Mouse (Mus musculus) gastrocnemius, postnatal 25 days (tissue): ENCODE results near the gene Sirt1. TPM values are rescaled to one million over a fixed set of nuclear protein-coding genes. Genes with fewer than 3 reads are reported as not detected.
"Not testable (repeated sequence)": the region's sequence is repeated elsewhere in the genome, so short reads cannot be mapped to it uniquely, and the experiment has no call there.

Source experiments
- DNase-seq: peaks from one replicate; pipeline ENCODE4 v3.0.0; 2022
- long read RNA-seq, 2 experiments: library from polyadenylated mRNA; stranded (forward); transcript quantifications; one replicate each; pipeline ENCODE4 v2.0.0; 2021
- total RNA-seq, 2 experiments: library from RNA; stranded (reverse); gene quantifications; 1 replicate in 1 of 2; 2 replicates in 1 of 2; pipeline ENCODE4 v1.2.3; 2021

Sirt1 gene
- total RNA-seq, result 1 to 10 TPM; 5.4 to 6.8 TPM
- long read RNA-seq, experiment 1, result 0 reads
- long read RNA-seq, experiment 2, result 0 reads

GRCm38 (mm10) chr10:63381498-63382280, at the start of gene Sirt1:
Sirt1 (minus strand) TSS chr10:63381704.
- no peak for DNase-seq

- peak; percentile 85 for DNase-seq
Measured at GRCm38 (mm10) chr10:63429785-63430305, 48.3 kb upstream of the Sirt1 start, which contains the start of gene Ctnna3. Ctnna3 (plus strand) TSS chr10:63430098.

DNA sequence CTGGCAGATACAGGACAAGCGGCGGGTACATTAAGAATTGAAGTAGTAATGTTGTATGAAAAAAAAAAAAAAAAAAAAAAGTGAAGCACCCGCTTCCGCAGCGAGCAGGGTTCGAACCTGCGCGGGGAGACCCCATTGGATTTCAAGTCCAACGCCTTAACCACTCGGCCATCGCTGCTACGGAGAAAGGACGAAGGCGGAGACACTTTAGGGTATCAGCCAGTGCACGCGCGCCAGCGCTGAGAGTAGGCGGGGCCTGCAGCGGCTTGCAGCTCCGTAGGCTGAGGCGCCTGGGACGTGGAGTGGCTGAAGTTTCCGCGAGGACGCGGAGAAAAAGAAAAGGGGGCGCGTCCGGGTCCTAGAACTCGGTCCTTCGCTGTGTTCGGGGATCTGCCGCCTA, 47.9 kb upstream of the Sirt1 start:
- DNase-seq, result peak; percentile 95

- DNase-seq, result no peak
Measured at GRCm38 (mm10) chr10:63429023-63429340, 47.5 kb upstream of the Sirt1 start.

DNA sequence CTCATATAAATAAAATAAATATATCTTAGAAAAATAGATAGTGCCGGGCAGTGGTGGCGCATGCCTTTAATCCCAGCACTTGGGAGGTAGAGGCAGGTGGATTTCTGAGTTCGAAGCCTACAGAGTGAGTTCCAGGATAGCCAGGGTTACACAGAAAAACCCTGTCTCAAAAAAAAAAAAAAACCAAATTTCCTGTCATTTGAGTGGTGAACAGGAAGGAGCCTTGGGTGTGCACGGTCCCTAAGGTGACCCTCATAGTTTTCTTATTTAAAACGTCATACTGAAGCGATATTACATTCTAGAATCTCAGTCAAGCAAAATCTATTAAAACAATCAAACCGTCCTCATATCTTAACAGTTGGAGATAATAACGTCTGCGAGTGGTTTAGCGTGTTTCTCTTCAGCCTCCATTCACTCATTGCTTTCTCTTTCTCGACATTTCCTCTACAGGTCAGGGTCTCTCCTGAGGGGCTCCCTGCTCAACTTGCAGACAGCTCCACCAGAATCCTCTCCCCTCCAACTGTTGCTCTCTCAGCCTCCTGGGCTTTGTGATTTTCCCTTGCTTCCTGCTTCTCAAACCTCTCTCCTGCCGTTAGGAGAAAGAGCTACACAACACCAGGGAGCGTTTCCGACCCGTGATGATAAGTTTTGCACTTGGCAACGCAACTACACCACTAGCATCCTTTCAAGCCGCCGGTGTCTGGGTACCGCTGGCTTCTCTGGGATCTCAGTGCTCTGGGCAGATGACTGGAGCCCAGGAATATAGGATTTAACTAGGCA, 46.9 kb upstream of the Sirt1 start:
- DNase-seq, result no peak

DNA sequence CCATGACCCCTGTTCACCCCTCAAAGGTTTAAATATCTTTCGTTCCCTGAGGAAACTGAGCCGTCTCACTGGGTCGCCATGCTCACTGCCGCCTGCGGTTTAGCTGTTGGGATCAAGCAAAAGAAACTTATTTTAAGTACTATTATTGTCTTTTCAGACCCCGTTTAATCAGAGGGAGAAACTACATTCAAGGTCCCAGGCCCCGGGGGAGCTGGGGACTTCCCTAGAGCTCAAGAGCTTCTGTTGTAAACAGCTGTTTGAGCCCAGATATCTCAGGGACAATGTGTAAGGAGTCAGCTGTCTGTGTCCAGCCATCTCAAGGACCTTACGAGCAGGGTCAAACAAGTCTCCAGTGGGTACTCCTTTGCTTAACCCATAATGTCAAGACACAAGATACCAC, 45.6 kb upstream of the Sirt1 start:
- DNase-seq, result no peak

DNA sequence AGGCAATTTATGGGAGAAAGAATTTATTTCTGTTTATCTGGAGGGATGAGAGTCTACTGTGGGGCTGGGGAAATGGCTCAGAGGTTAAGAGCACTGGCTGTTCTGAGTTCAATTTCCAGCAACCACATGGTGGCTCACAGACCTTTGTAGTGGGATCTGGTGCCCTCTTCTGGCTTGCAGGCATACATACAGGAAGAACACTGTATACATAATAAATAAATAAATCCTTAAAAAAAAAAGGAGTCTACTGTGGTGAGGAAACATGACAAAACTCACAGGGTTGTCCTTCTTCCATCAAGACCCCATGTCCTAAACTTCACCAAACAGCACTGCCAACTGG, 42.9 kb upstream of the Sirt1 start:
- no peak for DNase-seq

DNA sequence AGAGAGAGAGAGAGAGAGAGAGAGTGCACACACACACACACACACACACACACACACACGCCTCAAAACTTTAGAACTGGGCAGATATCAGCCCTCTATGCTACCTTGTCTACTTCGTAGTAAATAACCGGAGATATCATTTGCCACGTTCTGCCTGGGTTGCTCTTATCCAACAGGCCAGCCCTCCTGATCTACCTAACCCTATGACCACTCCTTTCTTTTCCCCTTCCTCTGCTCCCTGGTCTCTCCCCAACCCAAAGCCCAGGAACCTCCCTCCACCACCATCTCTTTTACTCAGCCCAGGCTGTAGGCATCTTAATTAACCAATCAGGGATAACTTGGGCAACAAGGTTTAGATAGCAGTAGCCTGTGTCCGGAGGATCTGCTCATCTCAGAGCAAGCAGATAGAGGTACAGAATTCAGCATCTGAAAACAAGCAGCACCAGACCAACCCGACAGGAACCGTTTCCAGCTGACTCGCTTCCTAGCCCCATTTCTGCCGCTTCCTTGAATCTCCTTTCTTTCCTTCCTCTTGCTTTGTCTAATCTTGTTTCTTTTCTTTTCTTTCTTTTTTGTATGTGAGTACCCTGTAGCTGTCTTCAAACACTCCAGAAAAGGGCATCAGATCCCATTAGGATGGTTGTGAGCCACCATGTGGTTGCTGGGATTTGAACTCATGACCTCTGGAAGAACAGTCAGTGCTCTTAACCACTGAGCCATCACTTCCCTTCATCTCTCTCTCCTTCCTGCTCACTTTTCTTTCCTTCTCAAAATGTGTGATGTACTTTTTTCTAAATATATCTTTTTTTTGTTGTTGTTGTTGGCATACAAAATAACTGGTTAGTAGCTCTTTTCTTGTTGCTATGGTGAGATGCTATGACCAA, 42.3 kb upstream of the Sirt1 start:
- DNase-seq, result no peak

- DNase-seq, result no peak
Measured at GRCm38 (mm10) chr10:63422736-63422992, 41.2 kb upstream of the Sirt1 start.

- DNase-seq, result no peak
Measured at GRCm38 (mm10) chr10:63421739-63422735, 40.5 kb upstream of the Sirt1 start, which contains the start of gene Gm7075. Gm7075 (minus strand) TSS chr10:63421789.

DNA sequence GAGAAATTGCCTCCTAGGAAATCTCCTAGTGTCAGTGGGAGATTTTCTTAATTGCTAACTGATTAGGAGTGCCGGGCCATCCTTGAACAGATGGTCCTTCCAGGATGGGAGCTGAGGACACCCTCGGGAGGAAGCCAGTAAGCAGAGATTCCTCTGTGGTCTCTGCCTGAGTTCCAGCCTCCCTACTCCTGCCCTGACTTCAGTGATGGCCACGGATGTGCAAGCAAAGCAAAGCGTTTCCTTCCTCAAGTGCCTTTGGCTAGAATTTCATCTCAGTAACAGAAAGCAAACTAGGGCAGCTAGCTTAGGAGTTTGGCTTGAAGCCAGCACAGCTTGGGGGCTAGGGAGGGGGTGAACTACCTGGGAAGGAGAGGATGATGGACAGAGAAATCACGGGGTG, 35.6 kb upstream of the Sirt1 start:
- no peak for DNase-seq

DNA sequence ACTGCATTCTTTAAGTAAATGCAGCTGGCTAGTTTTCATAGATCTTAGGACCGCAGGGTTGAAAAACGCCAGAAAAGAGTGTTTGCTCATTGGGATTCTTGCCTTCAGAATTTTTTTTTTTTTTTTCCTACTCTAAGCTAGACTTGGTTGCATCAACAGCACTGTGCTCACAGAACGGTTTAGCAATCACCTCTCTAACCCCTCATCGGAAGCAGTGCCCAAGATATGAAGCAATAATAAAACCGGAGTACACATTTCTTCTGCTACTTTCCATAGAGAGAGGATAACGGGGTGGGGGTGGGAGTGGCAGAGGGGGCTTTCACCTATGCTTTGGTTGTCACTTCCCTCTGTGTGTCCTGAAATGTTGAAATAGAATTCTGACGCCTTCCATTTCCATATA, 34.3 kb upstream of the Sirt1 start:
- DNase-seq, result no peak

GRCm38 (mm10) chr10:63415287-63415686, 33.8 kb upstream of the Sirt1 start:
- DNase-seq, result no peak

DNA sequence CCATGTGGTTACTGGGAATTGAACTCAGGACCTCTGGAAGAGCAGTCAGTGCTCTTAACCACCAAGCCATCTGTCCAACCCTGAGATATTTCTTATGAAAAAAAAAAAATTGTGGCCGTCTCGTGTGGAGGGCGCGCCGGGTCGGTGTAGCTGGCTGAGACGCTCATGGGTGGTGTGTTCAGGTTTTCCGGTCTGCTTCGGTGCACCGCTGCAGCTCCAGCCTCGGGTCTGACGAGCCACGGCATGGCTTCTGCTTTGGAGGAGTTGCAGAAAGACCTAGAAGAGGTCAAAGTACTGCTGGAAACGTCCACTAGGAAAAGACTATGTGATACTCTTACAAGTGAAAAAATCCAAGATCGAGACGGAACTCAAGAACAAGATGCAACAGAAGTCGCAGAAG, 31.3 kb upstream of the Sirt1 start:
- DNase-seq, result no peak

DNA sequence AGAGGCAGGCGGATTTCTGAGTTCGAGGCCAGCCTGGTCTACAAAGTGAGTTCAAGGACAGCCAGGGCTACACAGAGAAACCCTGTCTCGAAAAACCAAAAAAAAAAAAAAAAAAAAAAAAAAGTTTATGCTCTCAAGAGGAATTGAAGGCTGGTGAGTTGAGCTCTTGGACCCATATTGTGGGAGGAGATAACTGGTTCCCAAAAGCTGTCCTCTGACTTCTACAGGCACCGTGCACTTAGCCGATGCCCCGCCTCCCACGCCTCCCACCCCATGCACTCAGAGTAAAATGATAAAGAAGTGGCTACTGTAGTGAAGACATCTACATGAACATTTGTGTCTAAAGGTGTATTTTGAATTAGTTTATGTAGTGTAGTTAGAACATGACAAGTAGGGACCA, 30.2 kb upstream of the Sirt1 start:
- DNase-seq, result not testable (repeated sequence)

DNA sequence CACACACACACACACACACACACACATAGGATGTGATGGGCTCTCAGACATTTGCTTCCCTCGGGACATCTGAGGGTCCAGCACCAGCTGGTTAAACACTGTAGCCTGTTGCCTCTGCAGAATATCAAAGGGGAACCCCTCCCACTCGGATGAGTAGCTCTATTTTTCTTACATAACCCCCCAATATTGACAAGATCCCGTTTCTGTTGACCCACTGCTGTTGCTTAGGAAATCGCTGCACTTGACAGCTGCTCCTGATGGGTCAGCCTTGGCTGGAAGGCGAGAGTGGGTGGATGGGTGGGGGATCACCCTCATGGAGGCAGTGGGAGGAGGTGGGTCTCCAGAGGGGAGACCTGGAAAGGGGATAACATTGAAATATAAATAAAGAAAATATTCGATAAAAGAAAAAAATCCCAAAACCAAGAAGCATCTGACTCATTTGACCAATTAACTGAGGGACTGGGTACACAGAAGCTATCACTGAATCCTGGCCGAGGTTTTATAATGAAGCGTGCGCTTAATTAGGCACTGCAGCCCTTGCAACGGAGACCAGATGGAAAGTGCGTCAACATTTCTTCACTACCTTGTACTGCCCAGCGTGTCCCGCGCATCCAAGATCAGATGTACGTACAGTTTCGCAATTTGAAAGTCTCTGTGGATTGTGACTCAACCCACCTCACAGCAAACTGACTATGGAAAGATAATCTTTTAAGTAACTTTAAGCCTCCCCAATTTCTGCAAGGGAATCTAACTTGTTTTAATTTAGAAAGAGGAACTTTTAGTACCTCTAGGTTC, 28.9 kb upstream of the Sirt1 start:
- DNase-seq, result no peak

GRCm38 (mm10) chr10:63403636-63404035, 22.1 kb upstream of the Sirt1 start:
- no peak for DNase-seq

- DNase-seq, result no peak
Measured at GRCm38 (mm10) chr10:63402731-63403504, 21.4 kb upstream of the Sirt1 start.

- DNase-seq, result no peak
Measured at GRCm38 (mm10) chr10:63396963-63397362, 15.5 kb upstream of the Sirt1 start.

DNA sequence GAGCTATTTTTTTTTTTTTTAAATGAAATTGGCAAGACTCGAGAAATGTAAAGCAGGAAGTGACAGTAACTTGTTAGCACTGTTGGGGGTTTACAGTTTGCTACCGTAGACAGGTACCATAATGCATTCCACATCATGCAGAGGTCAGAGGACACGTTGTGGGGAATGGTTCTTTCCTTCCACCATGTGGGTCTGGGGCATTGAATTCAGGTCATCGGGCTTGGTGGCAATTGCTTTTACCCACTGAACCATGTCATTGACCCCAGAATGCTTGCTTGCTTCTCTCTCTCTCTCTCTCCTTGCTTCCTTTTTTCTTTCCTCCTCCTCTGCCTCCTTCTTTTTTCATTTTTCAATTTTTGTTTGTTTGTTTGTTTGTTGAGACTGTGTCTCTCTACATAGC, 7.4 kb upstream of the Sirt1 start:
- no peak for DNase-seq
